ENCODE assay signal across 13 mouse cellular contexts in the genomic region with DNA sequence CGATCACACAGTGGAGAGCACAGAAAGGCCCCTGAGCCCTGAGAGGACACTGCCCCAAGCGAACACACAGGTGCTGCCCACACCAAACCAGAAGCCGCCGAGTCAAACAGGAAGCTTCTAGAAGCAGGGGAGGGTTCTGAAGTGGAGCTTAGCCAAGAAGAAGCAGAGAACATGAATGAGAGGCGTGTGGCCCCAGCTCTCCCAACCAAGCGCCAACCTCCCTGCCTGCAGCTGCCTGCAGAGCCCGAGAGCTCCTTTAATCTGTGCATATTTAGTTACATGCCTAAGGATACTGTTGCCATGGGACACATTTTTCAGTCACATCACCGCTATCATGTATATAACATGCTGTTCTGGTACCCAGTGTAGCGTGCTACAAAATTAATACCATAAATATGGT. TPM values are rescaled to one million over a fixed set of nuclear protein-coding genes. Genes with fewer than 3 reads are reported as not detected.
DNase-seq lines count a peak whose midpoint lies in the region; ATAC-seq and TF ChIP-seq lines count a peak whose summit lies in the region.
"Had no signal": no experiment of that assay in that cellular context is flagged by ENCODE, and none has a peak within 500 bp of the region (broad histone marks: within the 10 kb centered on the region; RNA-seq: fewer than 3 reads in every experiment).

No protein-coding gene starts in this region.

- 45% methylated on average over 9 of the region's 9 CpGs for WGBS in kidney, embryonic 14.5 days
- 41% methylated on average over 9 of the region's 9 CpGs for WGBS in embryonic facial prominence, embryonic 14.5 days
- WGBS in stomach, postnatal 0 days: 60% methylated on average over 9 of the region's 9 CpGs

- DNase-seq in kidney, adult 8-10 months: no peak
- peak; percentile 27 to 36 for DNase-seq in right cerebral cortex, adult 2 months (ENCODE audit: low spot score in 2 of 2)
- DNase-seq in right cerebral cortex, postnatal 25 days: no peak
- DNase-seq in embryonic facial prominence, embryonic 14.5 days (ENCODE audit: low spot score): peak; percentile 75
- DNase-seq in stomach, postnatal 0 days (ENCODE audit: low spot score): no peak
- no peak for DNase-seq in heart, adult 8-10 months (ENCODE audit: low spot score)
- DNase-seq in adrenal gland, adult 18-20 months (ENCODE audit: low spot score in 2 of 2): no peak
- DNase-seq: gastrocnemius, postnatal 36 days; heart, postnatal 14 days; liver had no signal

- H3K36me3 ChIP-seq in kidney, embryonic 14.5 days (ENCODE audit: control insufficient read depth, insufficient read depth, low read length): no peaks in the 10 kb centered on the region
- H3K36me3 ChIP-seq in embryonic facial prominence, embryonic 14.5 days (ENCODE audit: control insufficient read depth, insufficient read depth, low read length): no peaks in the 10 kb centered on the region
- H3K36me3 ChIP-seq in stomach, postnatal 0 days (ENCODE audit: control insufficient read depth, insufficient read depth, low read length): no peaks in the 10 kb centered on the region
- H3K36me3 ChIP-seq: forebrain, embryonic 10.5 days had no signal

- no peak for TF ChIP-seq EP300 in stomach, postnatal 0 days (optimal IDR thresholded peaks at IDR 0.05)

- no peaks in the 10 kb centered on the region for H3K9me3 ChIP-seq in kidney, embryonic 14.5 days (ENCODE audit: control insufficient read depth, low read length)
- H3K9me3 ChIP-seq in embryonic facial prominence, embryonic 14.5 days (ENCODE audit: control insufficient read depth, low read length): no peaks in the 10 kb centered on the region
- H3K9me3 ChIP-seq in stomach, postnatal 0 days (ENCODE audit: control insufficient read depth, low read length): no peaks in the 10 kb centered on the region
- H3K9me3 ChIP-seq: forebrain, embryonic 10.5 days had no signal

- no peaks in the 10 kb centered on the region for H3K27me3 ChIP-seq in kidney, embryonic 14.5 days (ENCODE audit: control insufficient read depth, insufficient read depth, low read length)
- H3K27me3 ChIP-seq in embryonic facial prominence, embryonic 14.5 days (replicated peaks; ENCODE audit: control insufficient read depth, insufficient read depth, low read length): no peaks in the 10 kb centered on the region
- no peaks in the 10 kb centered on the region for H3K27me3 ChIP-seq in stomach, postnatal 0 days (ENCODE audit: control insufficient read depth, insufficient read depth, low read length)

- ATAC-seq in kidney, embryonic 14.5 days (ENCODE audit: low FRiP score, low TSS enrichment): peak; percentile 33; the same call in 1 of the 2 replicates
- peak; percentile 85 for ATAC-seq in embryonic facial prominence, embryonic 14.5 days (ENCODE audit: low read depth)
- ATAC-seq in stomach, postnatal 0 days (ENCODE audit: low FRiP score, low TSS enrichment): peak; percentile 46; the same call in 1 of the 2 replicates

- no peak overlapping the region for H3K4me3 ChIP-seq in kidney, embryonic 14.5 days (ENCODE audit: low read length)
- no peak overlapping the region for H3K4me3 ChIP-seq in embryonic facial prominence, embryonic 14.5 days (ENCODE audit: low read depth, low read length)
- H3K4me3 ChIP-seq in stomach, postnatal 0 days (ENCODE audit: low read depth, low read length): no peak overlapping the region
- H3K4me3 ChIP-seq: forebrain, embryonic 10.5 days had no signal

- no peak for TF ChIP-seq CTCF in stomach, postnatal 0 days (IDR thresholded peaks at IDR 0.05; ENCODE audit: low read depth)

- no peak overlapping the region for H3K9ac ChIP-seq in kidney, embryonic 14.5 days (ENCODE audit: low read depth, low read length)
- no peak overlapping the region for H3K9ac ChIP-seq in embryonic facial prominence, embryonic 14.5 days (ENCODE audit: low read depth, low read length)
- H3K9ac ChIP-seq in stomach, postnatal 0 days (ENCODE audit: low read length): no peak overlapping the region

- H3K4me2 ChIP-seq in kidney, embryonic 14.5 days (replicated peaks; ENCODE audit: low read depth, low read length): no peak overlapping the region
- no peak overlapping the region for H3K4me2 ChIP-seq in embryonic facial prominence, embryonic 14.5 days (ENCODE audit: low read depth, low read length)
- H3K4me2 ChIP-seq in stomach, postnatal 0 days (replicated peaks; ENCODE audit: low read depth): no peak overlapping the region

- peaks cover 16% of the 10 kb centered on the region for H3K4me1 ChIP-seq in kidney, embryonic 14.5 days (ENCODE audit: control insufficient read depth, insufficient read depth, low read length)
- H3K4me1 ChIP-seq in embryonic facial prominence, embryonic 14.5 days (ENCODE audit: control insufficient read depth, insufficient read depth, low read length): peaks cover 30% of the 10 kb centered on the region
- no peaks in the 10 kb centered on the region for H3K4me1 ChIP-seq in stomach, postnatal 0 days (replicated peaks; ENCODE audit: control insufficient read depth, insufficient read depth)

- no peak overlapping the region for H3K27ac ChIP-seq in kidney, embryonic 14.5 days (ENCODE audit: low read depth, low read length)
- H3K27ac ChIP-seq in embryonic facial prominence, embryonic 14.5 days (replicated peaks; ENCODE audit: low read depth, low read length): no peak overlapping the region
- peak overlapping the region; percentile 65; the same call in 1 of the 2 replicates for H3K27ac ChIP-seq in stomach, postnatal 0 days (replicated peaks)
- H3K27ac ChIP-seq: forebrain, embryonic 10.5 days had no signal

RNA-seq across cellular contexts. Expression of gene Mb21d2, which starts 58.6 kb away (rescaled TPM):
- polyA plus RNA-seq in kidney, embryonic 14.5 days (2014; fragmentation: Nextera tagmentation; extraction: Ambion mirVana): 6.3 and 9.4 TPM in 2 replicates
- polyA plus RNA-seq in embryonic facial prominence, embryonic 14.5 days (2014; fragmentation: Nextera tagmentation; extraction: Ambion mirVana): 7.3 and 7.6 TPM in 2 replicates
- 4.6 and 4.8 TPM in 2 replicates for polyA plus RNA-seq in stomach, postnatal 0 days (2015; fragmentation: Nextera tagmentation; extraction: Ambion mirVana)
- 1 to 10 TPM; 7.9 to 9.2 (median 8.6) TPM for total RNA-seq in heart, adult 8-10 months (2022)
- total RNA-seq in adrenal gland, adult 18-20 months (2021): 1 to 10 TPM; 6.8 to 9.9 TPM
- total RNA-seq: megakaryocyte progenitor cell, adult 5-6 weeks had no signal

Comparison
In these comparisons a context has a peak if more than half of its experiments do, and no peak if none do; other contexts are left out.
1. DNase-seq: peak in right cerebral cortex, adult 2 months (2 of 2) and embryonic facial prominence, embryonic 14.5 days (single experiment); none in kidney, adult 8-10 months (0 of 2), right cerebral cortex, postnatal 25 days (single experiment), stomach, postnatal 0 days (single experiment), heart, adult 8-10 months (single experiment) and adrenal gland, adult 18-20 months (0 of 2).
2. ATAC-seq: peak in every context shown above with its lines; median percentile 85 in embryonic facial prominence, embryonic 14.5 days; 46 in stomach, postnatal 0 days; 33 in kidney, embryonic 14.5 days.